Mouse (Mus musculus): ENCODE measurements around the gene Rab40c.

DNA sequence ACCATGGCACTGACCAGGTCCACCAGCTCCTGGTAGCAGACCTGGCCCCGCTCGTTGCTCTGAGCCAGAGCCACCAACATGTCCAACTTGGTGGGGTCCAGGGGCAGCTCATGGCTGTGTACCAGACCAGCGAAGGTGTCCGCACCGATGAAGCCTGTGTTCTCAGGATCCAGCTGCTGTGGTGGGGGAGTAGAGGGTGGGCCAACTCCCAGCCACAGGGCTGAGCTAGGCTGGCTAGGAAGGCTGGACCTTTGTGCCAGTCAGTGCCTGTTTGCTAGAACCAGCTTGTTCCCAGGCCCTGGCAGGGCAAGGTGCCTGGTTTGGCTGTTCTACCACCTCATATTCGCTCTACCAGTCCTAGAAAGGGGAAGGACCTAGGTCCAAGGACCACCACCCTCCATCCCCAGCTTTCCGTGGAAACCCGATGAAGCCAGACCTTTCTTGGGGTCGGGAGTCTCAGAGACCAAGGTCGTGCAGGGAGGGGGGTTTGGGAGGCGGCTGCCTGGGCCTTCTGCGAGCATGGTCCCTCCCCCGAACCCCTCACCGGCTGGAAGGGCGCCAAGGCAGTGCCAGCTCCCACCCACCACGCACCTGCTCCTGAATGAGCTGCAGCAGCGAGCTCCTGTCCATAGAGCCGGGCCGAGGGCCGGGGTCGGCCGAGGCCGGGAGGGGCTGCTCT lies 83.0 kb downstream of the Rab40c start:
- TF ChIP-seq CTCF (IDR thresholded peaks at IDR 0.05; ENCODE audit: low read depth, low read length) (no peak), POLR2A (IDR thresholded peaks at IDR 0.05; ENCODE audit: extremely low read depth, insufficient read depth, low read length) (no peak)

Measured in liver, adult 2 months (tissue).